Mouse (Mus musculus) large intestine, adult 2 months (tissue): Measurements from ENCODE around the gene Ctsf. TPM values are rescaled to one million over a fixed set of nuclear protein-coding genes. Genes with fewer than 3 reads are reported as not detected.
"Not testable (repeated sequence)": the region's sequence is repeated elsewhere in the genome, so short reads cannot be mapped to it uniquely, and the experiment has no call there.

ENCODE experiments used
- DNase-seq: peaks from one replicate; pipeline ENCODE4 v3.0.0-alpha.2; 2012; ENCODE audit warnings: low read depth, low spot score
- WGBS: fragments of 180-500 bp; shearing (Covaris S2); methylation state at CpG from one replicate; pipeline ENCODE4 v1.1.7; 2018; 5-methylcytosine and 5-hydroxymethylcytosine counted together
- polyA plus RNA-seq: library from polyadenylated mRNA; depleted of rRNA; stranded (reverse); fragments of >200 nt; gene quantifications from 2 replicates; pipeline ENCODE4 v1.2.3, GENCODE M21; 2012

Gene Ctsf
- polyA plus RNA-seq, 1 experiment, result 12.1 TPM

DNA sequence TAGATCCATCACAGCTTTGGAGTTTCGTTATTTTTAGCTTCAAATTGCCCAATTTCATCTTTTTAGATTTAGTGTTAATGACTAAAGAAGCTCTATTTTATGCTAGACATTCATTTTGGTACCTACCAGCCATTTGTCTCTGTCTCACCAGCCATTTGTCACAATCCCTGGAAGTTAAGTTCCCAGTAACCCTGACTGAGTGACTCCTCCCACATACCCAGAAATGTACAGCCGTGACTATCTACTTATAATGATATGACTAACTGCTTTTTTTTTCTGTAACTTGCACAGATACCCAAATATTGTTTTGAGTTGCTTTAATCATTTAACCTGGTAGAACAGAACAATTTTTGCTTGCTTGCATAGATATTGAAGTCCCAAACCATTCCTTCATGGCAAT, 9.1 kb upstream of the Ctsf start:
- DNase-seq, result no peak
- WGBS, result 67% methylated on average over 2 of the region's 2 CpGs

- no peak for DNase-seq
- 18% methylated on average over 7 of the region's 7 CpGs for WGBS
Measured at GRCm38 (mm10) chr19:4847490-4847889, 7.4 kb upstream of the Ctsf start.

GRCm38 (mm10) chr19:4849800-4850199, 5.1 kb upstream of the Ctsf start:
- WGBS, result 53% methylated on average over 4 of the region's 4 CpGs
- DNase-seq, result no peak

- DNase-seq, result no peak
- WGBS, result 50% methylated on average over 5 of the region's 5 CpGs
Measured at GRCm38 (mm10) chr19:4850281-4850680, 4.6 kb upstream of the Ctsf start.

DNA sequence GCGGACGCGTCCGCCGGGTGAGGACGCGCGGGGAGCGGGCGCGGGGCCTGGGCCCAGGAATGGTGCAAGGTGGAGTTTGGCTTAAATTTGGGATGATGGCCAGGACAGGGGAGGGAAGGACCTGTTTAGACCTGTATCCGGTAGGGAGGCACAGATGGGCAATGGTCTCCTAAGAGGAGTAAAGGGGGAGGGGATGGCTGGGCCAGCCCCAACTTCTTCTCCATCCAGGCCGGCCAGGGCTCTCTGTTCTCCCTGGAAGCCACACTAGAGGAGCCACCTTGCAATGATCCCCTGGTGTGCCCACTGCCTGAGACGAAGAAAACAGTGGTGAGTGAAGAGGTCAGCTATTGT, 515 bp downstream of the Ctsf start:
- no peak for DNase-seq
- WGBS, result 8% methylated on average over 14 of the region's 14 CpGs

DNA sequence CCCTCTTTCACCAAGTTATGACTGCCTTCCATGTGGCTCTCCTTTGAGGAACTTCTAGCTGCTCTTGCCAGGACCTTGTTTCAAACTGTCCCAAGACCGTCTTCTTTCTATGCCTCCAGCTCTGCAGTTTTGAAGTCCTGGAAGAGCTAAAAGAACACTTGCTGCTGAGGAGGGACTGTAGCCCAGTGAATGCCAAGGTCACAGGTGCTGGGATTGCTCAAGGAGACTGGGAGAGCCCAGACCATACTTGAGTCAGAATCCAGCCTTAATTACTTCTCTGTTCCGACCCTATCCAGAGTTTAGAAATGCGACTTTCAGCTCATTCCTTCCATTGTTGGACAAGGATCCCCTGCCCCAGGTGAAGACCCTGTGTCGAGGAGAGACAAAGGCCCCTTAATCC, 1.0 kb downstream of the Ctsf start:
- 81% methylated on average over 4 of the region's 4 CpGs for WGBS

DNA sequence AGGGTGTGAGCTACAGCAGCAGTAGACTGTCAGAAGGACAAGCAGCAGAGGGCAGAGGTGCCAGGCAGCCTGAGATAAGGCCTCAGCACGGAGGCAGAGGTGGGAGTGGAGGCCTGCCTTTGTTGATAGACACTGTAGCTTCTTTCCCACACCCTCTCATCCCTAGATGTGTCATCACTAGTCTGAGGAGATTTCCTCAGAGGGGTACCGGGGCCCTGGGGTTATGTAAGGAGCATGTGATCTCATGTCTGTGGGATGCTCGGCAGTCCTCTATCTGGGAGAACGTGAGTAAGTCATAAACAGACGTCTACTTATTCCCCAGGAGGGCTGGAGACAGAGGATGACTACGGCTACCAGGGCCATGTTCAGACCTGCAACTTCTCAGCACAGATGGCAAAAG, 4.2 kb downstream of the Ctsf start:
- WGBS, result 62% methylated on average over 6 of the region's 6 CpGs
- DNase-seq, result no peak

More for the DNA sequence above, 1.0 kb downstream of the Ctsf start:
- DNase-seq, result no peak

- WGBS, result 71% methylated on average over 6 of the region's 6 CpGs
- DNase-seq, result no peak
Measured at GRCm38 (mm10) chr19:4863048-4863447, 8.1 kb downstream of the Ctsf start.

DNA sequence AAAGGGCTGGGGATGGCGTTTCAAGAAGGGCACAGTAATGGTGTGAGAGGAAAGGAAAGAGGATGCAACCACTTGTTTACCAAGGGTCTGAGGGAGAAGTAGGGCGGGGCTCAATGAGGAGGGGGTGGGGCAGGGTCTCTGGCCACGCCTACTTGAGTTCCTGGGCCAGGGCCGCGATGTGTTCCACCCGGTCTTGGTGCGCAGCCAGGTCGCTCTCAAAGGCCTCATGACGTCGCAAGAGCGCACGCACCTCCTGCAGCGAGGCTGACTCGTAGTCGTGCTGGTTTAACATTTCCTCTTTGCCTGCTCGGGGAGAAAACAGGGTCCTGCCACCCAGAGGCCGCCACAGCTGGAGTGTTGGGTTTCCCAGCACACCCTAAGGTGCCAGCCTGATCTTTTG, 10.2 kb downstream of the Ctsf start:
- DNase-seq, result no peak
- whole genome bisulfite sequencing, result 3% methylated on average over 17 of the region's 17 CpGs

DNA sequence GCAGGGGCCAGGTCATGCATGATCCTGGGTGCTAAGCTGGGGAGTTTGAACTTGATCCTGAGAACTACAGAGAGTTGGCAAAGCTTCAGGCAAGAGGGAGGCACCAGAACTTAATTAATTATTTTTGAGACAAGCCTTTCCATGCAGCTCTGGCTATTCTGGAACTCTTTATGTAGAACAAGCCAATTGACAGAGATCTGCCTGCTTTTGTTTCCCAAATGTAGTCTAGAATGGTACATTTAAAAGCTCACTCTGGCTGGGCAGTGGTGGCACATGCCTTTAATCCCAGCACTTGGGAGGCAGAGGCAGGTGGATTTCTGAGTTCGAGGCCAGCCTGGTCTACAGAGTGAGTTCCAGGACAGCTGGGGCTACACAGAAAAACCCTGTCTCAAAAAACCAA, 19.7 kb downstream of the Ctsf start:
- 92% methylated on average over 1 of the region's 1 CpGs for WGBS

GRCm38 (mm10) chr19:4876241-4876640, 21.3 kb downstream of the Ctsf start:
- no peak for DNase-seq
- 59% methylated on average over 4 of the region's 4 CpGs for WGBS

More for the DNA sequence above, 19.7 kb downstream of the Ctsf start:
- DNase-seq, result not testable (repeated sequence)

- WGBS, result 74% methylated on average over 3 of the region's 3 CpGs
- no peak for DNase-seq
Measured at GRCm38 (mm10) chr19:4876755-4877154, 21.8 kb downstream of the Ctsf start.

DNA sequence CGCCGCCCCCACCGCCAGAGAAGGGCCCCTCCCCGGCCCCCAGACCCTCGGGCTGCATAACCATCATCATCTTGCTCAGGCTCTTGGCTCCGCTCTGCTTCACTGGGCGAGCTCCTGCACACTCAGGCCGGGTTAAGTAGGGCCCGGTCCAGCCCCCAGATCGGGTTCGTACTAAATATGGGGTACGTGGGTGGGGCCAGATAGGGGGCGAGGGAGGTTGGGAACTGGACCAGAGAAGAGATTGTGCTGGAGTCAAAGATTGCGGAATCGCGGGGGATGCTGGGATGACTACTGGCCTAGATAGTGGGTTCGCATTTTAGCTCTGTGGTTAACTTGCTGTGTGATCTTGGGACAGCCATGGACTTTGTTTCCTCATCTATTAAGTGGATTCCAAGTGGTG, 22.9 kb downstream of the Ctsf start, which contains the start of gene Actn3:
TSS of gene Actn3 (minus strand) at position 125 of the 400 bp plus-strand sequence.
- no peak for DNase-seq
- WGBS, result 7% methylated on average over 17 of the region's 17 CpGs

- WGBS, result under 1% methylated on average over 52 of the region's 52 CpGs
- peak; percentile 78 for DNase-seq
Measured at GRCm38 (mm10) chr19:4878405-4879323, 23.7 kb downstream of the Ctsf start, which contains the start of gene Zdhhc24. Zdhhc24 (plus strand) TSS chr19:4878668.

DNA sequence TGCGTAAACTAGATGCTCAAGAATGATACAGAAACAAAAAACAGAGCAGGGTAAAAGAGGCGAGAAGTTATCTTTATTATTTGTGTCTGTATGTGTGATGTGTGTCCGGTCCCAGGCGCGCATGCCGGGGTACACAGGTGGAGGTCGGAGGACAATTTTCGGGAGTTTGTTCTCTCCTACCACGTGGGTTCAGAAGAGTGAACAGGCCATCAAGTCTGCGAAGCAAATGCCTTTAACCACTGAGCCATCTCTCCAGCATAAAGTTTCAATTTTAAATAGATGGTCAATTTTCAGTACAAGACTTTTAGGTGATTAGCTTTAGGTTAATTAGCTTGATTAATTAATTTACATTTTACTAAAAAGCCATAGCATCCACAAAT, 24.4 kb downstream of the Ctsf start:
- 49% methylated on average over 10 of the region's 10 CpGs for WGBS
- no peak for DNase-seq

DNA sequence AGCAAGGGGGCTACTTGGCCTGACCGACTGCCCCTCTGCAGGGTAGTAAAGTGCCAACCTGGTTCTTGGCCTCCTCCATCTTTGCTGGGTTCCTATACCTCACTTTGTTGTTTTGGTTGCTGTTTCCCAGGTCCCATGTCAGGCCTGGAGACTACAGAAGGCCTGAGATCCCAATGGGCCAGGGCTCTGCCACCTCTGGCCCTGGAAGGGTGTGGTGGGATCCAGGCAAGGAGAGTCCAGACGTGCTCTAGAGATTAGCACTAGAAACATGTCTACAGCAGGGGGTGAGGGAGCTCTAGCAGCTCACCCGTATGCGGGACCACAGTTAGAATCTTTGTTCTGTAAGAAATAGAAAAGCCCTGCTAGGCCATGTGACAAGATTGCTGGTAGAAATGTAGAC, 29.0 kb downstream of the Ctsf start:
- DNase-seq, result no peak
- 86% methylated on average over 4 of the region's 4 CpGs for WGBS

DNA sequence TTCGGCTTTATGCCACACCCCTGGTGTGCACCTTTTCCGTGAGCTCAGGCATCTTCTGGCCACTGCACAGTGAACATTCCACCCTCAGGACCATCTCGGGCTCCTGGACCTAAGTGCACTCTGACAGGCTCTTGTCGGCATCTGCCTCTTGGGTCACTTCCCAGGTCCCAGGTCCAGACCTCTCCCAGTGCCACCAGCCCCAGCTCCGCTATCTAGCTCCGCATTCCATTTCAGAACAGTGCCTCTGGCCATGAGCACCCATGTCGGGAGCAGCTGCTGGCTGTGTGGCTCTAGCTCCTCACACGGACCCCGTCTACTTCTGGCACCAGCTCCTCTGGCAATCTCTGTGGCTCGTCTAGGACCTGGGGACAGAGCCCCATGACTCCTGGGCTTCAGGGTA, 34.9 kb downstream of the Ctsf start:
- DNase-seq, result no peak
- WGBS, result 82% methylated on average over 10 of the region's 10 CpGs

GRCm38 (mm10) chr19:4891798-4892197, 36.9 kb downstream of the Ctsf start:
- 64% methylated on average over 3 of the region's 3 CpGs for WGBS

DNA sequence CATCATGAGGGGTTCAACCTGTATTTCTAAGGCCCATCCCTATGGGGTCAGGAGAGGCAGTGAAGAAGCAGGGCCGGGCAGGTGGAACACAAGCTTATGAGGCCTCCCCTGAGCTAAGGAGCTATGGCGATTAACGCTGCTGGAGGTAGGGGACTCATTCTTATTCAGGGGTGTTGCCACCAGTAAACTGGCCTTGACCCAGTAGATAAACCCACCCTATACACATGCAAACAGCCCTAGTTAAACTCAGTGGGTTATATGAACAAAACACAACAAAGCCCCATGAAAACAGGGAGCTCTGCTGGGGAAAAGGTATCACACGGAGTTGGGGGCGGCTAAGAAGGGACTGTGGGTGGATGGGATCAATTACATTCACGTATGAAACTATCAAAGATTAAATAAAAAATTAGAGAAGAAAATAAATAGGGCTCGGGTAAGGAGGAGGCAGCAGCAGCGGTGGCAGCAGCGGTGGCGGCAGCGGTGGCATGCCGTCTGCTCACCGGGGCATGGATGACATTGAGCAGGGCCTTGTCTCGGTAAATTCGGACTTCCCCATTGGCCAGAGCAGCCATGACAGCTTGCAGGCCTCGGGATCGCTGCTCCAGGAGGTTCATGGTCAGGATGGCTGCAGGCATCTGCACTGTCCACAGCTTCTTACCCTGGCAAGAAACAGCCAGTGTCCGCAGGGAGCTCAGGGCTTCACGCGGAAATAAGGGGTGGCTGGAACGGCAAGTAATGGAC, 42.0 kb downstream of the Ctsf start:
- 69% methylated on average over 21 of the region's 21 CpGs for WGBS

More at GRCm38 (mm10) chr19:4891798-4892197, 36.9 kb downstream of the Ctsf start:
- no peak for DNase-seq

GRCm38 (mm10) chr19:4898972-4899371, 44.0 kb downstream of the Ctsf start:
- no peak for DNase-seq
- WGBS, result 72% methylated on average over 9 of the region's 9 CpGs

More for the DNA sequence above, 42.0 kb downstream of the Ctsf start:
- no peak for DNase-seq

- 69% methylated on average over 3 of the region's 3 CpGs for WGBS
- no peak for DNase-seq
Measured at GRCm38 (mm10) chr19:4899888-4900287, 45.0 kb downstream of the Ctsf start.
